Mouse (Mus musculus) lung, embryonic 15.5 days (tissue): ENCODE measurements around the gene Coq2. TPM values are rescaled to one million over a fixed set of nuclear protein-coding genes. Genes with fewer than 3 reads are reported as not detected.

Source experiments
- ATAC-seq: fragments of 200-750 bp; cut with Nextera tagmentation; 2 replicates; pipeline ENCODE4 v1.8.0; 2017; ENCODE audit warnings: moderate number of reproducible peaks, borderline replicate concordance; ENCODE audit not compliant: low FRiP score, low TSS enrichment; ENCODE audit errors: extremely low read depth
- H3K27ac ChIP-seq: fragments of 300-500 bp; sonication (generic); 2 replicates; pipeline ENCODE4 v1.5.1; 2015; ENCODE audit warnings: moderate library complexity, mild to moderate bottlenecking, inconsistent platforms
- H3K27me3 ChIP-seq: fragments of 300-500 bp; sonication (generic); 2 replicates; pipeline ENCODE4 v1.6.1; 2015; ENCODE audit warnings: inconsistent platforms
- H3K36me3 ChIP-seq: fragments of 300-500 bp; sonication (generic); 2 replicates; pipeline ENCODE4 v1.6.1; 2015; ENCODE audit warnings: inconsistent platforms
- H3K4me1 ChIP-seq: fragments of 300-500 bp; sonication (generic); 2 replicates; pipeline ENCODE4 v1.6.1; 2015; ENCODE audit warnings: inconsistent platforms
- H3K4me2 ChIP-seq: fragments of 300-500 bp; sonication (generic); 2 replicates; pipeline ENCODE4 v1.6.1; 2015; ENCODE audit warnings: inconsistent platforms, mild to moderate bottlenecking, moderate library complexity
- H3K4me3 ChIP-seq: fragments of 300-500 bp; sonication (generic); 2 replicates; pipeline ENCODE4 v1.5.1; 2015; ENCODE audit warnings: mild to moderate bottlenecking, inconsistent platforms
- H3K9ac ChIP-seq: fragments of 300-500 bp; sonication (generic); 2 replicates; pipeline ENCODE4 v1.6.1; 2015; ENCODE audit warnings: inconsistent platforms
- H3K9me3 ChIP-seq: fragments of 300-500 bp; sonication (generic); 2 replicates; pipeline ENCODE4 v1.6.1; 2016; ENCODE audit warnings: inconsistent platforms
- WGBS: fragments of 180-500 bp; shearing (Covaris S2); methylation state at CpG from one replicate; pipeline ENCODE4 v1.1.7; 2015; 5-methylcytosine and 5-hydroxymethylcytosine counted together
- polyA plus RNA-seq: library from polyadenylated mRNA; unstranded; fragments of >200 nt; fragmentation: Nextera tagmentation; extraction: Ambion mirVana; gene quantifications from 2 replicates; pipeline ENCODE4 v1.2.1, GENCODE M21; 2015

Coq2 gene
- polyA plus RNA-seq, 1 experiment from 2014 or later, result 59.7 TPM

DNA sequence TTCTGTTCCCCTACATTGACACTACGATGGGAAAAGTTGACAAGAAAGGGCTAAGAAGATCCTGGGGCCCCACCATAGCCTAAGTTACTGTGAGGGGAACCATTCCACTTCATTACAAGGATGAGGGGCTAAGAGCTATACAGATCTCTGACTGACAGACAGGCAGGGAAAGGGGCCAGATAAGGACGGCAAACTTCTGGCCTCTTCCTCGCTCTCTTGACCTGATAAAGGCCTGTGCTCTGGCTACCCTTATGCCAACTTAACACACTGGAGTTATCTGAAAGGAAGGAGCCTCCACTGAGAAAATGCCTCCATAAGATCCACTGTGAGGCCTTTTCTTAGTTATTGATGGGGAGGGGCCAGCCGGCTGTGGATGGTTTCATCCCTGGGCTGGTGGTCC, 39.0 kb downstream of the Coq2 start:
- ATAC-seq, result no peak
- no peak overlapping the region for H3K27ac ChIP-seq
- no peaks in the 10 kb centered on the region for H3K36me3 ChIP-seq
- H3K27me3 ChIP-seq, result no peaks in the 10 kb centered on the region
- WGBS, result 77% methylated on average over 4 of the region's 4 CpGs
- H3K4me2 ChIP-seq, result no peak overlapping the region
- no peaks in the 10 kb centered on the region for H3K9me3 ChIP-seq
- H3K4me3 ChIP-seq, result no peak overlapping the region
- H3K4me1 ChIP-seq, result no peaks in the 10 kb centered on the region
- H3K9ac ChIP-seq, result no peak overlapping the region

DNA sequence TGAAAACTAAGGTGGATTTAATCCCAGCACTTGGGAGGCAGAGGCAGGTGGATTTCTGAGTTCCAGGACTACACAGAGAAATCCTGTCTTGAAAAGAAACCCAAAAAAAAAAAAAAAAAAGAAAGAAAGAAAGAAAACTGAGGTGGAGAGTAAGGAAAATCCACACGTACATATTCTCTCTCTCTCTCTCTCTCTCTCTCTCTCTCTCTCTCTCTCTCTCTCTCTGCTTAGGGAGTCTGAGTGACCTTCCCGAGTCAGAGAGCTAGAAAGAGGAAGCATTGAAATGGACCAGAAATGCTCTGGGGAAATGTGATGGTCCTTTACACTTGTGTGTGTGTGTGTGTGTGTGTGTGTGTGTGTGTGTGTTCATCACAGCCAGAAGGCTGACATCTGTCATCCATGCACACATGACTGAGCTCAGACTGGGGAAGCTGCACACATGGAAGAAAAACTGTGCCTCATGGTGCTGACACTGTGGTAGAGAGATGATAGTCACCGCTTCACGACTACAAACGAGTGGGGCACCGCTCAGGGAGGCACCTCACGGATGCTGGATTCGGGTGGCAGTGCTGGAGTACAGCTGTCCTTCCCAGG, 40.0 kb downstream of the Coq2 start:
- H3K9ac ChIP-seq, result no peak overlapping the region
- H3K4me3 ChIP-seq, result no peak overlapping the region
- H3K36me3 ChIP-seq, result no peaks in the 10 kb centered on the region
- ATAC-seq, result no peak
- 79% methylated on average over 8 of the region's 8 CpGs for WGBS
- H3K27me3 ChIP-seq, result no peaks in the 10 kb centered on the region
- H3K4me1 ChIP-seq, result no peaks in the 10 kb centered on the region
- H3K4me2 ChIP-seq, result no peak overlapping the region
- H3K27ac ChIP-seq, result no peak overlapping the region
- H3K9me3 ChIP-seq, result no peaks in the 10 kb centered on the region

GRCm38 (mm10) chr5:100632540-100633129, 42.3 kb downstream of the Coq2 start:
- H3K4me2 ChIP-seq, result no peak overlapping the region
- no peak overlapping the region for H3K9ac ChIP-seq
- no peaks in the 10 kb centered on the region for H3K36me3 ChIP-seq
- no peaks in the 10 kb centered on the region for H3K9me3 ChIP-seq
- no peaks in the 10 kb centered on the region for H3K4me1 ChIP-seq
- 79% methylated on average over 8 of the region's 8 CpGs for WGBS
- ATAC-seq, result no peak
- no peak overlapping the region for H3K4me3 ChIP-seq
- H3K27ac ChIP-seq, result no peak overlapping the region
- H3K27me3 ChIP-seq, result no peaks in the 10 kb centered on the region

DNA sequence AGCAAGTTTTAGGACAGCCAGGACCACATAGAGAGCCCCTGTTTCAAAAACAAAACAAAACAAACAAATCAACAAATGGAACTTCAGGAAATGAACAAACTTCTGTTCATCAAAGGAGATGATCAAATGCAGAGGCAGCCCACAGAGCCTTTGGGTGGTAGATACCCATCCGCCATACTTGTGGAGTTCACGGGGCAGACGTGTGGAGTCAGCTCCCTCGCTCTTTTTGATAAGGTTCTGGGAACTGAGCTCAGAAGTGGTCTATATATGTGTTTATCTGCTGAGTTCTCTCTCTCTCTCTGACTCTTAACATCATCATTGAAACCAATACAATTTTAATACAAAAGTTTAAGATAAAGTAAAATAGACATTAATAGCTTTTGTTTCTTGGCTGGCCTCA, 46.1 kb downstream of the Coq2 start:
- no peaks in the 10 kb centered on the region for H3K27me3 ChIP-seq
- no peak for ATAC-seq
- no peak overlapping the region for H3K4me3 ChIP-seq
- H3K9ac ChIP-seq, result no peak overlapping the region
- H3K9me3 ChIP-seq, result no peaks in the 10 kb centered on the region
- WGBS, result 93% methylated on average over 4 of the region's 4 CpGs
- H3K27ac ChIP-seq, result no peak overlapping the region
- no peaks in the 10 kb centered on the region for H3K36me3 ChIP-seq
- H3K4me1 ChIP-seq, result no peaks in the 10 kb centered on the region
- H3K4me2 ChIP-seq, result no peak overlapping the region

GRCm38 (mm10) chr5:100626526-100626925, 48.4 kb downstream of the Coq2 start:
- H3K4me3 ChIP-seq, result no peak overlapping the region
- H3K27me3 ChIP-seq, result no peaks in the 10 kb centered on the region
- 48% methylated on average over 6 of the region's 6 CpGs for WGBS
- no peak overlapping the region for H3K4me2 ChIP-seq
- no peak overlapping the region for H3K27ac ChIP-seq
- no peaks in the 10 kb centered on the region for H3K4me1 ChIP-seq
- no peaks in the 10 kb centered on the region for H3K9me3 ChIP-seq
- H3K9ac ChIP-seq, result no peak overlapping the region
- no peak for ATAC-seq
- H3K36me3 ChIP-seq, result no peaks in the 10 kb centered on the region

DNA sequence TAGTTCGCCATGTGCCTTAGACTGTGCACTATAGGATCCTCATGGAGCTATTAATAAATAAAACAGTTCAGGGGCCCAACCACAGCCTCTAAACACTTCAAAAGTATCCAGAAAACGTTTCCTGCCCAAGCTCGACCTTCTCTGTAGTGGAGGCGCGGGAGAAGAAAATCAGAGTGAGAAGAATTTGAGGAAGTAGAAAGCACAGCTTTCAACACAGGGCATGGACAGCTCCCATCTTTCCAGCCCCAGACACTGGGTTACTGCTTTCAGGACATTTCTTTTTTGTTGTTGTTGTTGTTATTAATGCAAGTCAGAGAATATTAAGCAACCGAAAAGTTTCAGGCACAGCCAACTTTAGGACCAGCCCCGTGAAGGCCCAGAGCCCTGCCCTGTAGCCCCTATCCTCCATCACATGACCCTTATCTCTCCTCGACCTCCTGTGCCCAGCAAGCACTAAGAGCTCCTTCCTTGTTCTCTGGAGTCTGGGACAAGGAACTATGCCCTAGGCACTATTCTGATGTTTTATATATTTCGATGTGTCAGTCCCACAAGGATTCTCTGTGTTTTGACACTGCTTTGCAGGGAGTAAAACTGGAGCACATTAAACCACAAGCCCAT, 50.1 kb downstream of the Coq2 start:
- no peak overlapping the region for H3K4me3 ChIP-seq
- no peaks in the 10 kb centered on the region for H3K9me3 ChIP-seq
- no peaks in the 10 kb centered on the region for H3K36me3 ChIP-seq
- H3K27me3 ChIP-seq, result no peaks in the 10 kb centered on the region
- no peak overlapping the region for H3K9ac ChIP-seq
- no peak overlapping the region for H3K4me2 ChIP-seq
- H3K4me1 ChIP-seq, result no peaks in the 10 kb centered on the region
- H3K27ac ChIP-seq, result no peak overlapping the region
- no peak for ATAC-seq
- WGBS, result 59% methylated on average over 9 of the region's 9 CpGs

- no peak for ATAC-seq
- no peak overlapping the region for H3K9ac ChIP-seq
Observed at GRCm38 (mm10) chr5:100622509-100623163, 52.3 kb downstream of the Coq2 start.

DNA sequence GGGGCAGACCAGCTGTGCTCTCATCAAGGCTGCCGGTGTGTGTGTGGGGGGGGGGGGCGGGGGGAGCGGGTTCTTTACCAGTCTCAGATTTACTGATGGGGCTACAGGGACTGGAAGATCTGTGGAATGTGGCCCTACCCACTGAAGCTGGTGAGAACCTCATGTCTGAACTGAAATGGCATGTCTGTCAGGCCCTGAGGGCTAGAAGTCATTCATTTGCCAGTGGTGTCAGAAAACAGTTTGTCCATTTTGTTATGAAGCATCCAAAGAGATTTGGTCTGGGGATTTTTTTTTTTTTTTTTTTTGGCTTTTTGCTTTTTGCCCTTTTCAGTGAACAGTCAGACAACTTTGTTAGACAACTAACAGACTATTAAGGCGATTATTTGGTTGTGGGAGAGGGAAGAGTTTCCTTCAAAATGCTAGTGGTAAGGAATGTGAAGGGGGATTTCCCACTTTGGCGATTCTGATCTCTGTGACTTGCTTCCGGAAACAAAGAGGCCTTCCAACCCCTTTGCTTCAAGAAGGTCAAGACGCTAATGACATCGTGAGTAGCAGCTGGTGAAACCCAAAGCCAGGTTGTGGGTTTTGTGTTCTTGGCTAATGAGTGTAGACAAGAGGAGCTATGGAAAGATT, 52.9 kb downstream of the Coq2 start:
- Histone ChIP-seq H3K36me3 (no peaks in the 10 kb centered on the region), H3K4me1 (no peaks in the 10 kb centered on the region), H3K9ac (no peak overlapping the region), H3K4me3 (no peak overlapping the region), H3K9me3 (no peaks in the 10 kb centered on the region), H3K4me2 (no peak overlapping the region), H3K27me3 (no peaks in the 10 kb centered on the region), H3K27ac (no peak overlapping the region)
- 40% methylated on average over 8 of the region's 8 CpGs for WGBS
- ATAC-seq, result no peak

More at GRCm38 (mm10) chr5:100622509-100623163, 52.3 kb downstream of the Coq2 start:
- Histone ChIP-seq H3K36me3 (no peaks in the 10 kb centered on the region), H3K9me3 (no peaks in the 10 kb centered on the region), H3K27ac (no peak overlapping the region), H3K4me3 (no peak overlapping the region), H3K4me1 (no peaks in the 10 kb centered on the region), H3K4me2 (no peak overlapping the region), H3K27me3 (no peaks in the 10 kb centered on the region)
- 85% methylated on average over 12 of the region's 12 CpGs for WGBS

DNA sequence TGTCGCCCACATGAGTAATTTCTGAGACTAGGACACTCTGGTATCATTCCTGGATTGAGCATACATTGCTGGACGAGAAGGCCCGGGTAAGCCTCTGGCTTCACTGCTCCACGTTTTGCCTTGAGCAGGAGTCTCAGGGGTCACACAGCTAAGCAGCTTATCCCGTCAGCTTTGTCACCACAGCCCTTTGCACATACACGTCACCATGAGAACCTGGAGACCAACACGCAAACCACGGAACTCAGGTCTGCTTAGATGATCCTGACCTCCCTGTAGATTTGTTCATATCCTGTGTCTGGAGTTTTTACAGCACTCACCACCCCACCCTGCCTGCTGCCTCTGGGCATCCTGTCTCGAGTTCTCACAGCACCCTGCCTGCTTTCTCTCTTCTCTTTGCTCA, 54.0 kb downstream of the Coq2 start:
- 58% methylated on average over 9 of the region's 9 CpGs for WGBS
- H3K4me3 ChIP-seq, result no peak overlapping the region
- H3K9me3 ChIP-seq, result no peaks in the 10 kb centered on the region
- no peak overlapping the region for H3K4me2 ChIP-seq
- ATAC-seq, result no peak
- no peaks in the 10 kb centered on the region for H3K36me3 ChIP-seq
- no peaks in the 10 kb centered on the region for H3K27me3 ChIP-seq
- H3K4me1 ChIP-seq, result peaks cover under 1% of the 10 kb centered on the region; the same call in 1 of the 2 replicates
- no peak overlapping the region for H3K27ac ChIP-seq
- H3K9ac ChIP-seq, result no peak overlapping the region

- Histone ChIP-seq H3K4me3 (no peak overlapping the region), H3K9me3 (no peaks in the 10 kb centered on the region), H3K4me1 (peaks cover 6% of the 10 kb centered on the region; the same call in 1 of the 2 replicates), H3K27ac (no peak overlapping the region), H3K36me3 (no peaks in the 10 kb centered on the region), H3K27me3 (no peaks in the 10 kb centered on the region), H3K9ac (no peak overlapping the region), H3K4me2 (no peak overlapping the region)
- ATAC-seq, result no peak
- 87% methylated on average over 15 of the region's 15 CpGs for WGBS
Observed at GRCm38 (mm10) chr5:100619586-100620275, 55.2 kb downstream of the Coq2 start.

GRCm38 (mm10) chr5:100613896-100614768, 60.8 kb downstream of the Coq2 start:
- no peak for ATAC-seq
- Histone ChIP-seq H3K36me3 (no peaks in the 10 kb centered on the region), H3K27ac (no peak overlapping the region), H3K9ac (no peak overlapping the region), H3K9me3 (no peaks in the 10 kb centered on the region), H3K27me3 (no peaks in the 10 kb centered on the region), H3K4me2 (no peak overlapping the region), H3K4me3 (no peak overlapping the region), H3K4me1 (peaks cover 6% of the 10 kb centered on the region; the same call in 1 of the 2 replicates)
- WGBS, result 81% methylated on average over 17 of the region's 17 CpGs
